Mouse (Mus musculus): ENCODE measurements at regions not wholly inside any gene's neighbourhood (a gene's known extent, or its start where the extent isn't known, plus 50 kb on each side); places are given as distances from the start of the nearest gene placed in this dataset.

DNA sequence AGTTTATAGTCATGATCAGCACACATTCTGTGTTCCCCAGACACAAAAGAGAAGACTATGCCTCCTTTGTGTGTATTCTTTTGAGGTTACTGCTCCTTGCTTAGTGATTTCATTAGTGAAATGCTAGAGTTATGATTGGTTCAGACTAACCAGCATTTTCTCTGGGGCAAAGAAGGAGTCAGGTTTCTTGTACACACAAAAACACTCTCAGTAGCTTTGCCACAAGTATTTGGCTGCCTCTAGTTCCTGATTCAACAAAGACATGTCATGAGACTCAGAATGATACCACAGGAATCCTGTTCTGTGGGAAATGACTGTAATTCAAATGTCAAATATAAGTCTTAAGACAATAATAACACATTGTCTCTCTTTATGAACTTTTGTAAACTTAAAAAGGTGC, 86.9 kb downstream of the Alx1 start:
- no peak for DNase-seq (ENCODE audit: low spot score)

DNA sequence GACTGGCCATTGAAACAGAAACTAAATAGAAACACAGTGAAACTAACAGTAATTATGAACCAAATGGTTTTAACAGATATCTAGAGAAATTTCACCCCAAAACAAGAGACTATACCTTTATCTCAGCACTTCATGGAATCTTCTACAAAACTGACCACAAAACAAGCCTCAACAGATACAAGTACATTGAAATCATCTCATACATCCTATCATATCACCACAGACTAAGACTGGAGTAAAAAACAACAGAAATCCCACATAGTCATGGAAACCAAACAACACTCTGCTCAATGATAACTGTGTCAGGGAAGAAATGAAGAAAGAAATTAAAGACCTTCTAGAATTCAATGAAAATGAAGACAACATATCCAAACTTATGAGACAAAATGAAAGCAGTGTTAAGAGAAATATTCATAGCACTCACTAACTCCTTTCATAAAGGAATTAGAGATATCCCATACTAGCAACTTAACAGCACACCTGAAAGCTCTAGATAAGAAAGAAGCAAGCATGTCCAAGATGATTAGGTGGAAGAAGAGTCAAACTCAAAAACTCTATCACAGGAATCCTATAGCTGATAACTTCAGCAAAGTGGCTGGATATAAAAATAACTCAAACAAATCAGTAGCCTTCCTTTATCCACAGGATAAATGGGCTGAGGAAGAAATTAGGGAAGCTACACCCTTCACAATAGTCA, 89.0 kb downstream of the Alx1 start:
- DNase-seq (ENCODE audit: low spot score): no peak

DNA sequence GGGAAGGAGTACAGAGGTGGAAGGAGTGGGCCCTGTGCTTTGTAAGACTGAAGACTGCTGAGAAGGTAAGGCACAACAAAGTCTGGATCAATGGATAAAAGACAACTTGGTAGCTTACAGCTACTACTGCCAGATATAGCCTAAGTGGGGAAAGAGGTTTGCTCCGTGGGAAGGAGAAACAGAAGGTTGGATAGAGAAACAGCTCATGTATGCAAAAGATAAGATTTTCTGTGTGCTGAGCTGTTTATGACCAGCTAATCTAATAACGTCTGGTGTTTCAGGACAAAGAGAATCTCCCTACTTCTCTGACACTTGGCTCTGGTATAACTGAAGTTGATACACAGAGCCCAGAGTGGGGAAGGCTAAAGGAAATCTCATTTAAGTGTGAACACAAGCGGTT, 98.6 kb downstream of the Alx1 start:
- DNase-seq (ENCODE audit: low spot score): no peak

- DNase-seq (ENCODE audit: low spot score): no peak
Observed at GRCm38 (mm10) chr10:102928651-102929050, 101.4 kb downstream of the Alx1 start.

DNA sequence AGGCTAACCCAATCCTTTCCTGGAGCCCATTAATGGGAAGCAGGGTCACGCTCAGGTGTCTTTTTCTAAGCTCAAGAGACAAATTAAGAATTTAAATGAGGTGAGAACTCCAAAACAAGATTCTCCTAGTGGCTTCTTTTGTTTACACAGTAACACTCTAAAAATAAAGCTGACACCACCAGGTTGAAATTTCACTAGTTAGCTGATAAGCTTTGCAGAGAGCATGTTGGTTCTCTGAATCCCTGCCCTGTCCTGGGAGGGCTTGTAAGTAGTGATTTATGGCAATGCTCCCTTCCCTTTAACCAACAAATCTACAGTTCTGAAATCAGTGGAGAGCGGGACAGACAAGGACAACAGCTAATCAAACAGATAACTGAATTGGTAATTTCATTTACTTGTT, 132.6 kb downstream of the Alx1 start:
- no peak for DNase-seq (ENCODE audit: low spot score)

- no peak for DNase-seq (ENCODE audit: low spot score)
Observed at GRCm38 (mm10) chr10:102895952-102896351, 134.1 kb downstream of the Alx1 start.

DNA sequence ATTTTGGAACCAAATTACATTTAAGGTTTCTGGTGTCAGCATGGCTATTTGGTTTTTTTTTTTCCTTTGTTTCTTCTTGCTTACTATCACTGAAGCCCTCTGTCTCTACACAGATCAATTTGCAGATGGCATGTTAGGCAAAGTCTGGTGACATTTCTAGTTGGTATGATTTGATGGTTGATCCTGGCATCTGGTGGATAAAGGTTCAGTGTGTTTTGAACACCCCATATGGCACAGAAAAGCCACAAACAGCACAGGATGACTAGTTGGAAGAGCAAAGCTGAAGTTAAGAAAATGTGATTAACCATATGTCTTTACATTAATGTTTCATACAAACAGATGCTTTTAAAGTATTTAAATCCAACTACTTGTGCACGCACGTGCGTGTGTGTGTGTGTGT, 137.6 kb downstream of the Alx1 start:
- no peak for DNase-seq (ENCODE audit: low spot score)

DNA sequence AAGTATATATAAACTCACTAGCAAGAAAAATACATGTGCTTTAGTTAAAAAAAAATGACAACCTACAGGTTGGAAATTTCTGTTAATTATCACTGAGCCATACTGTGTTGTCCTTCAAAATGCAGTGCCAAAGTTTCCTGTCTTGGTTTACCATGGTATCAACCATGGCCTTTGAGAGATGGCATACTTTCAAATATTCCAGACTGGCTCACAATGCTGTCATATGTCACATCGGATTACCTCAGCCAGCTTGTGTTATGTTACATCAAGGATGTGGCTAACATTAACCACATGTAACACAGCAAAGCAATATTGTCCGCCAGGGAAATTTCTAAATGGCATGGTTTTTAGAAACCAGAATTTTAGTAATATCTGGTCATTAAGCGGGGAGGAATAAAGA, 140.3 kb downstream of the Alx1 start:
- DNase-seq (ENCODE audit: low spot score): no peak

GRCm38 (mm10) chr10:102881824-102882438, 148.1 kb downstream of the Alx1 start:
- no peak for DNase-seq (ENCODE audit: low spot score)

- peak; percentile 43 for DNase-seq (ENCODE audit: low spot score)
Observed at GRCm38 (mm10) chr10:102878010-102878409, 152.0 kb downstream of the Alx1 start.

- DNase-seq (ENCODE audit: low spot score): no peak
Observed at GRCm38 (mm10) chr10:102876946-102877345, 153.1 kb downstream of the Alx1 start.

DNA sequence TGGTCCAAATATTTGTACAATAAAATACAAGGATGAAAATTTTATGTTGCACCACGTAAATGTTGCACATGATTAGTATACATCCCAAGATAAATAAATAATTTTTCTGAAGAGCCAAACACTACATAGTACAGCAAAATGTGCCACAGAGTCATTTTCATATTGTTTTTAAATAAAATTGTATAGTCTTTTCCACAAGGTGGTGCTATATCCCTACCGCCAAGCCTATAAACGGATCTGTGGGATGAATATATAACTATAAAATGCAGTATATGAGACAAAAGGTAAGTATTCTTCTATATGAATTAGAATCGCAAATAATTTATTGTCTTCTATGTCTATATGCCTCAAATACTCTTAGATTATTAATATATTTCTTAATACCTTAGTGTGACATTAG, 163.1 kb downstream of the Alx1 start:
- DNase-seq (ENCODE audit: low spot score): no peak

- DNase-seq (ENCODE audit: low spot score): no peak
Observed at GRCm38 (mm10) chr10:102836567-102837224, 193.3 kb downstream of the Alx1 start.

DNA sequence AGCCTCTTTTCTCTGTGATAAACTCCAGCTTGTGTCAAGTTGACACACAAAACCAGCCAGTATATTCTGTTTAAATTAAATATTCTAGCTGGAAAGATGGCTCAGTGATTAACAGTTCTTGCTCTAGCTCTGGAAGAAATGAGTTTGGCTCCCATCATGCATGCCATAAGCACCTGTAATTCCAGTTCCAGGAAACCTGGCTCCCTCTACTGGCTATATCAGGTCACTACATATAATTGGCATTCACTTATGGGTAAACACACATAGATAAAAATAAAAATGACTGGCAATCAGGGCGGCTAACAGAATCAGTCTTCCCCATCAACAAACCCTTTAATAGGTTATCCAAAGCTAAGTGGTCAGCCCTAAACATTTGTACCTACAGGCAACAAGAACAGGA, 194.2 kb downstream of the Alx1 start:
- no peak for DNase-seq (ENCODE audit: low spot score)

DNA sequence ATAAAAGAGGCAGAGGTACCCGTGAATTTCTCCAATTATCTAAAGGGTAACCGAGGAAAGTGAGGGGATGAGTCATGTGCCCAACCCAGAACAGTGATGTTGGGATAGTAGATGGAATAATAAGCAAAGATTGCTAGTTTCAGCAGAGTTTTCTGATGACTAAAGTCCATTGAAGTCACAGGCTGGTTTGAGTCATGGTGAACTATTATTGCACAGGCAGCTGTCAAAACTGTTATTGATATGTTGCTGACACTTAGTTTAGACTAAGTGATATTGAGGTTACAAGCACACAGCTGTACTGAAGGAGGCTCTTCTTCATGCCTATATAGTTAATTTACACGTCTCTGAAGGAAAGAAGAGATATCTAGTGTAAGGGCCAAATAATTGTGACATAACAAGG, 200.4 kb downstream of the Alx1 start:
- no peak for DNase-seq (ENCODE audit: low spot score)

DNA sequence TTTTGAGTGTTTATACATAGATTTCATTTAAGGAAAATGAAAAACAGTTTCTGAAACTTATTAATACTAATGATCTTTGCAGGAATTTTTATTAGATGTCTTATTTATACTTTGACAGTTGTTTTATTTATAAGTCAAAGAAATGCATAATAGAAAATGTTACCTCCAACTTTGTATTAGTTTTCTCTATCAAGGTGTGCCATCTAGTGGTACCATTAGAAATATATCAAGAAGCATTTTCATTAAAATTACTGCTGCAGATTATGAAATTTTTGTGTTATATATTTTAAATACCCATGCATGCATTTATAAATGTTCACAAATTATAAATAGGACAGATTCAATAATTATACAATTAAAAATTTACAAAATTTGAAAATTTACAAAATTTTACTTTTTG, 206.6 kb downstream of the Alx1 start:
- DNase-seq (ENCODE audit: low spot score): no peak

DNA sequence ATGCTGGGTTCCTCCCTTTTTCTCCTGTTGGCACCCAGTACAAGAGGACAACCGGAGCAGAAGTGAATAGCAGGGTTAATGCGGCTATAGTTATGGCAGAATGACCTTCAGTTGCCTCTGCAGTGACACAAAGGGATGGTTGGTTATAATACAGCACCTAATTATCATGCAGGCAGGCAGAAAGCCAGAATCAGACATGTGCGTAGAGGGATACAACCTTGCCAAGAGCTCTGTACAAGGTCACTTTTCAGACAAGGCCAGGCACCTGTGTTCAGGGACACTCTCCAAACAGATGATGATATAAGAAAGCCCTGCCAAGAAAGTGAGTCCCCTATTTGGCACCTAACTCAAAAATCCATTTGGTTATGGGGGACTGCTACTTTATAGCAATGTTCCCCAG, 228.6 kb downstream of the Alx1 start:
- DNase-seq (ENCODE audit: low spot score): no peak

- no peak for DNase-seq (ENCODE audit: low spot score)
Observed at GRCm38 (mm10) chr10:102779243-102779642, 250.8 kb downstream of the Alx1 start.

GRCm38 (mm10) chr10:102763696-102764095, 251.7 kb downstream of the Rassf9 start:
- no peak for DNase-seq (ENCODE audit: low spot score)

DNA sequence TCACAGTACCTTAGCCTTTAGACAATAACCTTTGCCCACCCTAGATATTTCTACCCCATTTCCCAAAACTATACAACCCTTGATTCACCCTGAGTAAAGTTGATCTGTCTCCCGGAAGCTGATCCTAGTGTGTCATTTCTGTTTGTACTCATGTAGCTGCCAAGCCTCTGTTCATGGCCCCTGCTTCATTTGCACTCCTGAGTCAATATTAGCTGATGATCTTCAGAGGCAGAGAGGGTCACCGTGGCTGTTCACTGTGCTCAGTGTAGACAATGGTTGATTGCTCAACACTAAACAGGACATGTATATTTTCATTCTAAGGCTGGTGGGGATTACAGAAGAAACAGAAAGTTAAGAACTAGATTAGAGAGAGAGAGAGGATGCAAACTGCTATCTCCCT, 250.4 kb downstream of the Rassf9 start:
- DNase-seq (ENCODE audit: low spot score): no peak

- DNase-seq (ENCODE audit: low spot score): peak; percentile 31
Observed at GRCm38 (mm10) chr10:102735207-102735606, 223.2 kb downstream of the Rassf9 start.

DNA sequence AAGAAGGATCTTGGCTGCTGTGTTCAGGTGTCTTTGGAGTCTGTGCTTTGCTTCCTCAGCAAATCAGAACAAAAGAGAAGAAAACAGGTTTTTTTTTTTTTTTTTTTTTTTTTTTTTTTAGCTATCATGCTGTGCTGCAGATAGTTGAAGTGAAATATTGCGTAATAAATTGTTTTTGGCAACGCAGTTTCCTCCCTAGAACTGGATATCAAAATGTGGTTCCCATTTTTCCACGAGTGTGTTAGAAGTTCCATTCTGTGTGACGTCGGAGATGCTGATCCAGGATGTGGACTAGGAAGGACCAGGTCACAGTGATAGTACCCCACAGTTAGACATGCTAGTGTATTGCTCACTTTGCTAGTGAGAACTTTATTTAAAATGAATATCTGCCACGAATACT, 220.4 kb downstream of the Rassf9 start:
- DNase-seq (ENCODE audit: low spot score): no peak

DNA sequence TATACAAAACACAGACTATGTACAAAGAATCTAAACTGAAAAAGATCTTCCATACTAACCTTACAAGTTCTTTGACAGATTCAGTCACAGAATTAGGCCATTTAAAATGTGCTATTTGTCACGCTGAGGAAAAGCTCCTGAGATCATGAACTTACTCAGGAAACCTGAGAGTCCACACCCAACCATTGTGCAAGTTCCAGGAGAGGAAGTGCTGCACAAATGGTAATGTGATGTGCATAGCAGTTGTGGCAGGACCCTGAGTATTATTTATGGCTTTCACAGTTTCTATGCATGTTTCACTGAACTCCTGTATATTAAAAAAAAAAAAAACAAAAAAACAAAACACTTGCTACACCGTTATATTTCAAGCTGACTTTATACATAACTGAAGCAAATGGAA, 200.2 kb downstream of the Rassf9 start:
- DNase-seq (ENCODE audit: low spot score): no peak

- no peak for DNase-seq (ENCODE audit: low spot score)
Observed at GRCm38 (mm10) chr10:102705848-102706247, 193.8 kb downstream of the Rassf9 start.
